Mouse (Mus musculus) liver, adult 2 months (tissue): ENCODE results near the gene Nop53. TPM values are rescaled to one million over a fixed set of nuclear protein-coding genes. Genes with fewer than 3 reads are reported as not detected.

Source experiments
- DNase-seq: peaks from one replicate; pipeline ENCODE4 v3.0.0-alpha.2; 2011; ENCODE audit warnings: low read depth, low spot score; ENCODE audit errors: extremely low read depth
- H3K27ac ChIP-seq: fragments of 200-500 bp; replicated peaks from 2 replicates; pipeline ENCODE4 v1.5.1; 2012; ENCODE audit warnings: low read depth, mild to moderate bottlenecking, control low read depth, inconsistent platforms, low read length; ENCODE audit not compliant: insufficient read depth
- H3K27me3 ChIP-seq: fragments of 200-500 bp; 2 replicates; pipeline ENCODE4 v1.6.1; 2012; ENCODE audit warnings: mild to moderate bottlenecking, moderate library complexity, low read length, inconsistent platforms; ENCODE audit not compliant: control insufficient read depth, insufficient read depth
- H3K36me3 ChIP-seq: fragments of 200-500 bp; 2 replicates; pipeline ENCODE4 v1.6.1; 2012; ENCODE audit warnings: low read length, inconsistent platforms; ENCODE audit not compliant: control insufficient read depth, insufficient read depth
- H3K4me1 ChIP-seq: fragments of 200-500 bp; 2 replicates; pipeline ENCODE4 v1.6.1; 2011; ENCODE audit warnings: low read length; ENCODE audit not compliant: control insufficient read depth, insufficient read depth
- H3K4me3 ChIP-seq: fragments of 200-500 bp; 2 replicates; pipeline ENCODE4 v1.5.1; 2011; ENCODE audit warnings: low read depth, mild to moderate bottlenecking, control low read depth, low read length, moderate library complexity; ENCODE audit not compliant: insufficient read depth
- H3K79me2 ChIP-seq: fragments of 200-500 bp; 2 replicates; pipeline ENCODE4 v1.6.1; 2012; ENCODE audit warnings: inconsistent platforms, mild to moderate bottlenecking, low read length, moderate library complexity; ENCODE audit not compliant: control insufficient read depth, insufficient read depth
- H3K9ac ChIP-seq: fragments of 200-500 bp; 2 replicates; pipeline ENCODE4 v1.6.1; 2012; ENCODE audit warnings: low read depth, mild to moderate bottlenecking, control low read depth, inconsistent platforms, low read length
- CTCF ChIP-seq: fragments of 200-500 bp; IDR thresholded peaks from 2 replicates; pipeline ENCODE4 v1.5.1; 2011; ENCODE audit warnings: low read depth, low read length, control low read depth
- POLR2A ChIP-seq: fragments of 200-500 bp; IDR thresholded peaks from 2 replicates; pipeline ENCODE4 v1.6.1; 2011; ENCODE audit warnings: low read length, control low read depth; ENCODE audit not compliant: insufficient read depth; ENCODE audit errors: extremely low read depth
- WGBS: fragments of 180-500 bp; shearing (Covaris S2); methylation state at CpG from one replicate; pipeline ENCODE4 v1.1.7; 2018; 5-methylcytosine and 5-hydroxymethylcytosine counted together
- polyA plus RNA-seq: library from polyadenylated mRNA; depleted of rRNA; stranded (reverse); fragments of >200 nt; gene quantifications from 2 replicates; pipeline ENCODE4 v1.2.3, GENCODE M21; 2012; rRNA removed
- total RNA-seq: library from RNA; depleted of rRNA; stranded (reverse); fragments of >200 nt; gene quantifications from 2 replicates; pipeline ENCODE4 v1.2.3, GENCODE M21; 2014; rRNA removed

The Nop53 gene
- total and polyA plus RNA-seq, 2 experiments = 59.6 to 65.2 TPM

- no peaks in the 10 kb centered on the region for H3K79me2 ChIP-seq
- 80% methylated on average over 7 of the region's 7 CpGs for WGBS
- TF ChIP-seq POLR2A (no peak), CTCF (no peak)
- no peaks in the 10 kb centered on the region for H3K36me3 ChIP-seq
- no peak overlapping the region for H3K27ac ChIP-seq
- no peak overlapping the region for H3K9ac ChIP-seq
- DNase-seq = no peak
- H3K4me3 ChIP-seq = no peak overlapping the region
- H3K4me1 ChIP-seq = no peaks in the 10 kb centered on the region
- H3K27me3 ChIP-seq = no peaks in the 10 kb centered on the region
Measured at GRCm38 (mm10) chr7:15905861-15906260, 40.0 kb downstream of the Nop53 start.

GRCm38 (mm10) chr7:15901366-15902048, 44.4 kb downstream of the Nop53 start:
- Histone ChIP-seq H3K27me3 (no peaks in the 10 kb centered on the region), H3K9ac (no peak overlapping the region), H3K79me2 (no peaks in the 10 kb centered on the region), H3K27ac (no peak overlapping the region), H3K4me1 (no peaks in the 10 kb centered on the region), H3K36me3 (no peaks in the 10 kb centered on the region), H3K4me3 (no peak overlapping the region)
- 74% methylated on average over 9 of the region's 9 CpGs for WGBS
- DNase-seq = no peak
- TF ChIP-seq CTCF (no peak), POLR2A (no peak)

GRCm38 (mm10) chr7:15894251-15894650, 51.6 kb downstream of the Nop53 start:
- H3K79me2 ChIP-seq = no peaks in the 10 kb centered on the region
- H3K27me3 ChIP-seq = no peaks in the 10 kb centered on the region
- H3K4me1 ChIP-seq = no peaks in the 10 kb centered on the region
- H3K9ac ChIP-seq = no peak overlapping the region
- TF ChIP-seq POLR2A (no peak), CTCF (no peak)
- H3K36me3 ChIP-seq = no peaks in the 10 kb centered on the region
- DNase-seq = no peak
- H3K27ac ChIP-seq = no peak overlapping the region
- 76% methylated on average over 1 of the region's 1 CpGs for WGBS
- no peak overlapping the region for H3K4me3 ChIP-seq

Other genes starting within 250 kb of the Nop53 start
- gene Obox5, start 195.9 kb downstream of the Nop53 start, total RNA-seq = not detected in 2 replicates
- gene Obox5, start 195.9 kb downstream of the Nop53 start, polyA plus RNA-seq = not detected in 2 replicates
- not detected in 2 replicates for gene Obox6, start 106.4 kb downstream of the Nop53 start, total RNA-seq
- not detected in 2 replicates for gene Obox6, start 106.4 kb downstream of the Nop53 start, polyA plus RNA-seq
- gene Crx, start 66.1 kb downstream of the Nop53 start, total RNA-seq = not detected in 2 replicates
- not detected in 2 replicates for gene Crx, start 66.1 kb downstream of the Nop53 start, polyA plus RNA-seq
- not detected in 2 replicates for gene Crxos, start 63.5 kb downstream of the Nop53 start, total RNA-seq
- gene Crxos, start 63.5 kb downstream of the Nop53 start, polyA plus RNA-seq = not detected in 2 replicates
- gene Selenow, start 23.7 kb downstream of the Nop53 start, total RNA-seq = 67.9 and 68.1 TPM in 2 replicates
- gene Selenow, start 23.7 kb downstream of the Nop53 start, polyA plus RNA-seq = 250 and 292 TPM in 2 replicates
- gene Ehd2, start 21.5 kb upstream of the Nop53 start, total RNA-seq = 1.0 and 1.4 TPM in 2 replicates
- gene Ehd2, start 21.5 kb upstream of the Nop53 start, polyA plus RNA-seq = 1.6 and 1.7 TPM in 2 replicates
- gene Bicra, start 101.8 kb upstream of the Nop53 start, total RNA-seq = 0.55 and 0.87 TPM in 2 replicates
- 3.6 and 4.6 TPM in 2 replicates for gene Bicra, start 101.8 kb upstream of the Nop53 start, polyA plus RNA-seq
- not detected in 2 replicates for gene Zfp541, start 115.7 kb upstream of the Nop53 start, total RNA-seq
- 0.02 TPM in 1 of 2 replicates, not detected in the other for gene Zfp541, start 115.7 kb upstream of the Nop53 start, polyA plus RNA-seq
- gene Napa, start 152.4 kb upstream of the Nop53 start, total RNA-seq = 47.4 and 58.7 TPM in 2 replicates
- 101 and 146 TPM in 2 replicates for gene Napa, start 152.4 kb upstream of the Nop53 start, polyA plus RNA-seq
- 18.0 and 19.9 TPM in 2 replicates for gene Kptn, start 173.8 kb upstream of the Nop53 start, total RNA-seq
- gene Kptn, start 173.8 kb upstream of the Nop53 start, polyA plus RNA-seq = 23.1 and 25.7 TPM in 2 replicates
- gene Slc8a2, start 183.8 kb upstream of the Nop53 start, total RNA-seq = 0.07 TPM in 1 of 2 replicates, not detected in the other
- 0.06 TPM in 1 of 2 replicates, not detected in the other for gene Slc8a2, start 183.8 kb upstream of the Nop53 start, polyA plus RNA-seq
- 0.46 and 0.94 TPM in 2 replicates for gene Meis3, start 229.0 kb upstream of the Nop53 start, total RNA-seq
- gene Meis3, start 229.0 kb upstream of the Nop53 start, polyA plus RNA-seq = 0.87 and 2.0 TPM in 2 replicates